Mouse (Mus musculus): ENCODE data around the gene Olfr352.

DNA sequence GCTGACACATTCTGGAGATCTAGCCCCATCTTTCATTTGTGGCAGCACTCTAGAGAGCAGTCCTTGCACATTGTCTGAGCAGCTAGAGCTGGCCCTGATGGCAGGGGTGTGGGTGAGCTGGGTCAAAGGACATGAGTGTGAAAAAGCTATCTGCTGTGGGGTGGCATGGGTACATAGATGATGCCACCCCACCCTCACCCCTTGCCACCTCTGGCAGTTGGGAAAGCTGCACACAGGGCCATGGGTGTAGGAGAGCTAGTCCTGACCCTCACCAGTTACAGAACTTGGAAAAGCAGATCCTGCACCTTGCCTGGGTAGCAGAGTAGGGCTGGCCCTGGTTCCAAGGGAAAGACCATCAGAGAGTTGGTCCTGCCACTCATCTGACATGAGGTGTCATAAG, 28.9 kb downstream of the Olfr352 start:
- TF ChIP-seq FLI1 (IDR thresholded peaks at IDR 0.05; ENCODE audit: low read length): no peak
- TF ChIP-seq GATA1 (IDR thresholded peaks at IDR 0.05; ENCODE audit: borderline replicate concordance, low read length): no peak

All from megakaryocyte, embryonic 14.5 days (primary cell).